Mouse (Mus musculus): ENCODE results near the gene Rfc2. TPM values are rescaled to one million over a fixed set of nuclear protein-coding genes. Genes with fewer than 3 reads are reported as not detected.
A peak's percentile ranks its signal among the peaks of the same experiment; 100 is the strongest.

The Rfc2 gene
- polyA plus RNA-seq, 1 experiment: 69.3 TPM

GRCm38 (mm10) chr5:134576517-134577220 is 4.5 kb upstream of the Rfc2 start:
- no peak overlapping the region for H3K4me2 ChIP-seq (ENCODE audit: low read depth)
- H3K4me3 ChIP-seq: no peak overlapping the region
- no peaks in the 10 kb centered on the region for H3K79me2 ChIP-seq (ENCODE audit: control insufficient read depth, insufficient read depth)
- H3ac ChIP-seq (ENCODE audit: control insufficient read depth, insufficient read length): no peak overlapping the region
- H3K27me3 ChIP-seq (ENCODE audit: control insufficient read depth, insufficient read depth, insufficient read length): no peaks in the 10 kb centered on the region
- H3K36me3 ChIP-seq (ENCODE audit: control insufficient read depth, insufficient read depth): no peaks in the 10 kb centered on the region
- TF ChIP-seq SRF (IDR thresholded peaks at IDR 0.05; ENCODE audit: control insufficient read depth, insufficient read length, low read depth) (no peak), MYOG (IDR thresholded peaks at IDR 0.05; ENCODE audit: control insufficient read depth in 1 of 3, insufficient read depth in 1 of 3, insufficient read length in 2 of 3, low read depth in 2 of 3) (no peak), USF1 (IDR thresholded peaks at IDR 0.05; ENCODE audit: low read depth) (no peak), MYOD1 (IDR thresholded peaks at IDR 0.05; ENCODE audit: control insufficient read depth in 1 of 3, insufficient read length in 2 of 3, low read depth in 2 of 3) (no peak), TCF3 (IDR thresholded peaks at IDR 0.05; ENCODE audit: insufficient read length, low read depth) (no peak), E2F4 (IDR thresholded peaks at IDR 0.05; ENCODE audit: insufficient read depth) (no peak), POLR2AphosphoS2 (IDR thresholded peaks at IDR 0.05; ENCODE audit: insufficient read length, low read depth) (no peak), MAX (IDR thresholded peaks at IDR 0.05; ENCODE audit: low read depth) (no peak), POLR2A (IDR thresholded peaks at IDR 0.05; ENCODE audit: insufficient read length, low read depth) (no peak), CEBPB (IDR thresholded peaks at IDR 0.05; ENCODE audit: insufficient read depth, poor library complexity, severe bottlenecking) (no peak)

DNA sequence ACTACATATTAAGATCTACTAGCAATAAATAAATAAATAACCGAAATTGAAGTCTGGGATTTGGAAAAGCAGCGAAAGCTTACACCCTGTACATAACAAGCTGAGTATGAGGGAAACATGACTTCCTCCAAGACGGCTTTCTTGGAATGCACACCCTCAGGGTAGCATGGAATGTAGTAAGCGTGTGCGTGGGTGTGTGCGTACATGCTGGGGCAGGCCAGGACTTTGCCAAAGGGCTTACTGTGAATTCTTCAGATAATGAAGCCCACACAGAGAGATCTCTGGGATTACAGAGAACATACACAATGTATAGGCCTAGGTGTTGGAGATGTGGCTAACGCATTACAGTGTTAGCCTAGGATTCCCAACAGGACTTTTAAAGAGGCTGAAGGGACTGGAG is 3.6 kb upstream of the Rfc2 start:
- TF ChIP-seq E2F4 (IDR thresholded peaks at IDR 0.05; ENCODE audit: insufficient read depth): no peak
- no peak for TF ChIP-seq SRF (IDR thresholded peaks at IDR 0.05; ENCODE audit: control insufficient read depth, insufficient read length, low read depth)
- no peak for TF ChIP-seq REST (IDR thresholded peaks at IDR 0.05; ENCODE audit: insufficient read depth, insufficient read length)
- TF ChIP-seq TCF3 (IDR thresholded peaks at IDR 0.05; ENCODE audit: insufficient read length, low read depth): no peak
- TF ChIP-seq MAX (IDR thresholded peaks at IDR 0.05; ENCODE audit: low read depth): no peak
- TF ChIP-seq CEBPB (IDR thresholded peaks at IDR 0.05; ENCODE audit: insufficient read depth, poor library complexity, severe bottlenecking): no peak
- TF ChIP-seq USF1 (IDR thresholded peaks at IDR 0.05; ENCODE audit: low read depth): no peak
- no peak for TF ChIP-seq TCF12 (IDR thresholded peaks at IDR 0.05; ENCODE audit: insufficient read depth, poor library complexity, severe bottlenecking)
- TF ChIP-seq MYOD1 (IDR thresholded peaks at IDR 0.05; ENCODE audit: control insufficient read depth in 1 of 3, insufficient read length in 2 of 3, low read depth in 2 of 3): no peak
- TF ChIP-seq POLR2A (IDR thresholded peaks at IDR 0.05; ENCODE audit: insufficient read length, low read depth): no peak
- no peak for TF ChIP-seq POLR2AphosphoS2 (IDR thresholded peaks at IDR 0.05; ENCODE audit: insufficient read length, low read depth)
- TF ChIP-seq MYOG (IDR thresholded peaks at IDR 0.05; ENCODE audit: control insufficient read depth in 1 of 3, insufficient read depth in 1 of 3, insufficient read length in 2 of 3, low read depth in 2 of 3): no peak
- Histone ChIP-seq H3K4me3 (no peak overlapping the region), H3K27me3 (ENCODE audit: control insufficient read depth, insufficient read depth, insufficient read length) (no peaks in the 10 kb centered on the region), H3K4me2 (ENCODE audit: low read depth) (no peak overlapping the region), H3K36me3 (ENCODE audit: control insufficient read depth, insufficient read depth) (no peaks in the 10 kb centered on the region), H3K79me2 (ENCODE audit: control insufficient read depth, insufficient read depth) (no peaks in the 10 kb centered on the region), H3ac (ENCODE audit: control insufficient read depth, insufficient read length) (no peak overlapping the region)

DNA sequence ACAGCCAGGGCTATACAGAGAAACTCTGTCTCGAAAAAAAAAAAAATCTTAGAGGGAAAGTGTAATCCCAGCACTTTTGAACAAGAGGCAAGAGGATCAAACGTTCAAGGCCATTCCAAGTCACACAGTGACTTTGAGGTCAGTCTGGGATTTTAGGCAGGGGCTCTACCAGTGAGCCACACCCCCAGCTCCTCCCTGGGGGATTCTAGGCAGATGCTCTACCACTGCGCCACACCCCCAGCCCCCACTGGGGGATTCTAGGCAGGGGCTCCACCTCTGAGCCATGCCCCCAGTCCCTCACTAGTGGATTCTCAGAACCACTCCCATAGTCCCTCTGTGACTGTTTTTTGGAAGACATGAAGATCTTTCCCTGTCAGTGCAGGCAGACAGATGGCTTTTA is 2.0 kb upstream of the Rfc2 start:
- H3K27me3 ChIP-seq (ENCODE audit: control insufficient read depth, insufficient read depth, insufficient read length): no peaks in the 10 kb centered on the region
- TF ChIP-seq E2F4 (IDR thresholded peaks at IDR 0.05; ENCODE audit: insufficient read depth): no peak
- TF ChIP-seq USF1 (IDR thresholded peaks at IDR 0.05; ENCODE audit: low read depth): no peak
- H3K4me3 ChIP-seq: no peak overlapping the region
- H3ac ChIP-seq (ENCODE audit: control insufficient read depth, insufficient read length): no peak overlapping the region
- H3K4me2 ChIP-seq (ENCODE audit: low read depth): no peak overlapping the region
- no peaks in the 10 kb centered on the region for H3K36me3 ChIP-seq (ENCODE audit: control insufficient read depth, insufficient read depth)
- peaks cover 13% of the 10 kb centered on the region for H3K79me2 ChIP-seq (ENCODE audit: control insufficient read depth, insufficient read depth)

GRCm38 (mm10) chr5:134582221-134582907 is 1.2 kb downstream of the Rfc2 start:
- peaks cover 13% of the 10 kb centered on the region for H3K79me2 ChIP-seq (ENCODE audit: control insufficient read depth, insufficient read depth)
- H3K27me3 ChIP-seq (ENCODE audit: control insufficient read depth, insufficient read depth, insufficient read length): no peaks in the 10 kb centered on the region
- peak overlapping the region; percentile 71 for H3K4me2 ChIP-seq (ENCODE audit: low read depth)
- H3ac ChIP-seq (ENCODE audit: control insufficient read depth, insufficient read length): peak overlapping the region; percentile 16
- peak overlapping the region; percentile 49 for H3K4me3 ChIP-seq
- H3K36me3 ChIP-seq (ENCODE audit: control insufficient read depth, insufficient read depth): no peaks in the 10 kb centered on the region
- peak; percentile 79 for TF ChIP-seq E2F4 (IDR thresholded peaks at IDR 0.05; ENCODE audit: insufficient read depth)
- no peak for TF ChIP-seq USF1 (IDR thresholded peaks at IDR 0.05; ENCODE audit: low read depth)
- peak; percentile 72 for TF ChIP-seq POLR2A (IDR thresholded peaks at IDR 0.05; ENCODE audit: insufficient read length, low read depth)
- TF ChIP-seq POLR2AphosphoS2 (IDR thresholded peaks at IDR 0.05; ENCODE audit: insufficient read length, low read depth): peak; percentile 45
